Mouse (Mus musculus) MEL (cell line): ENCODE measurements around the gene Olfr420. TPM values are rescaled to one million over a fixed set of nuclear protein-coding genes. Genes with fewer than 3 reads are reported as not detected.

ENCODE experiments used
- DNase-seq: peaks from one replicate; pipeline ENCODE4 v3.0.0; 2011; ENCODE audit warnings: low read depth, low spot score
- H3K27ac ChIP-seq: 2 replicates; pipeline ENCODE4 v1.5.1; 2012; ENCODE audit warnings: low read depth, mild to moderate bottlenecking, control low read depth, low read length, moderate library complexity; ENCODE audit not compliant: control insufficient read depth
- H3K27me3 ChIP-seq, 2 experiments: fragments of 150-350 bp in 1 of 2; sonication (generic) in 1 of 2; 2 replicates each; pipeline ENCODE4 v1.6.1; 2012; ENCODE audit warnings: low read length in 2 of 2, mild to moderate bottlenecking in 2 of 2, improper control_type of control experiment in 1 of 2, moderate library complexity in 1 of 2; ENCODE audit not compliant: insufficient read depth in 2 of 2, control insufficient read depth in 1 of 2
- H3K36me3 ChIP-seq, 2 experiments: 2 replicates each; pipeline ENCODE4 v1.6.1; 2012 to 2014; ENCODE audit warnings: low read length in 2 of 2, improper control_type of control experiment in 1 of 2, inconsistent platforms in 1 of 2, mild to moderate bottlenecking in 1 of 2; ENCODE audit not compliant: insufficient read depth in 2 of 2, control insufficient read depth in 1 of 2
- H3K4me1 ChIP-seq, 2 experiments: fragments of 150-350 bp in 1 of 2; sonication (generic) in 1 of 2; 2 replicates each; pipeline ENCODE4 v1.6.1; 2012; ENCODE audit warnings: low read length in 2 of 2, improper control_type of control experiment in 1 of 2, mild to moderate bottlenecking in 1 of 2; ENCODE audit not compliant: insufficient read depth in 2 of 2, control insufficient read depth in 1 of 2
- H3K4me3 ChIP-seq, 2 experiments: fragments of 150-350 bp in 1 of 2; sonication (generic) in 1 of 2; 2 replicates each; pipeline ENCODE4 v1.5.1; 2012; ENCODE audit warnings: low read depth in 2 of 2, low read length in 2 of 2, mild to moderate bottlenecking in 2 of 2, moderate library complexity in 2 of 2, control low read depth in 1 of 2, improper control_type of control experiment in 1 of 2; ENCODE audit not compliant: control insufficient read depth in 1 of 2, insufficient read depth in 1 of 2
- H3K79me2 ChIP-seq: 2 replicates; pipeline ENCODE4 v1.6.1; 2012; ENCODE audit warnings: mild to moderate bottlenecking, low read length, moderate library complexity; ENCODE audit not compliant: control insufficient read depth, poor library complexity, insufficient read depth
- H3K9ac ChIP-seq: 2 replicates; pipeline ENCODE4 v1.6.1; 2012; ENCODE audit warnings: low read depth, mild to moderate bottlenecking, control low read depth, low read length, moderate library complexity; ENCODE audit not compliant: control insufficient read depth, poor library complexity, severe bottlenecking
- H3K9me3 ChIP-seq: fragments of 150-350 bp; sonication (generic); replicated peaks from 2 replicates; pipeline ENCODE4 v1.6.1; 2012; ENCODE audit warnings: mild to moderate bottlenecking, low read length, improper control_type of control experiment, moderate library complexity; ENCODE audit not compliant: insufficient read depth
- BHLHE40 ChIP-seq: IDR thresholded peaks from 2 replicates; pipeline ENCODE4 v1.6.1; 2012; ENCODE audit warnings: low read depth, mild to moderate bottlenecking, inconsistent platforms, low read length, improper control_type of control experiment, borderline replicate concordance
- CHD1 ChIP-seq: IDR thresholded peaks from 2 replicates; pipeline ENCODE4 v1.6.1; 2012; ENCODE audit warnings: low read depth, mild to moderate bottlenecking, inconsistent platforms, low read length, improper control_type of control experiment
- CTCF ChIP-seq, 3 experiments: IDR thresholded peaks in 2 of 3; conservative IDR thresholded peaks in 1 of 3; 2 replicates each; pipeline ENCODE4 v1.5.1; 2011 to 2012; ENCODE audit warnings: low read length in 3 of 3, low read depth in 2 of 3, mild to moderate bottlenecking in 2 of 3, improper control_type of control experiment in 1 of 3, inconsistent platforms in 1 of 3, mixed read lengths in 1 of 3, moderate library complexity in 1 of 3; ENCODE audit not compliant: control insufficient read depth in 1 of 3, insufficient read depth in 1 of 3, poor library complexity in 1 of 3, severe bottlenecking in 1 of 3
- E2F4 ChIP-seq: IDR thresholded peaks from 2 replicates; pipeline ENCODE4 v1.6.1; 2011; ENCODE audit warnings: low read depth, low read length, improper control_type of control experiment, borderline replicate concordance
- ELF1 ChIP-seq: IDR thresholded peaks from 2 replicates; pipeline ENCODE4 v1.6.1; 2014; ENCODE audit warnings: low read depth, mild to moderate bottlenecking, inconsistent platforms, low read length, improper control_type of control experiment, moderate library complexity
- EP300 ChIP-seq, 2 experiments: IDR thresholded peaks; 2 replicates each; pipeline ENCODE4 v1.6.1; 2011; ENCODE audit warnings: improper control_type of control experiment in 2 of 2, low read length in 2 of 2, low read depth in 1 of 2, mild to moderate bottlenecking in 1 of 2
- ETS1 ChIP-seq: IDR thresholded peaks from 2 replicates; pipeline ENCODE4 v1.6.1; 2012; ENCODE audit warnings: low read depth, mild to moderate bottlenecking, inconsistent platforms, low read length, improper control_type of control experiment, moderate library complexity
- GABPA ChIP-seq: IDR thresholded peaks from 2 replicates; pipeline ENCODE4 v1.6.1; 2012; ENCODE audit warnings: low read depth, mild to moderate bottlenecking, inconsistent platforms, low read length, improper control_type of control experiment, moderate library complexity
- GATA1 ChIP-seq: IDR thresholded peaks from 2 replicates; pipeline ENCODE4 v1.6.1; 2011; ENCODE audit warnings: low read depth, low read length, improper control_type of control experiment
- HCFC1 ChIP-seq: IDR thresholded peaks from 2 replicates; pipeline ENCODE4 v1.6.1; 2012; ENCODE audit warnings: low read depth, mild to moderate bottlenecking, inconsistent platforms, low read length, improper control_type of control experiment, moderate library complexity
- JUND ChIP-seq: IDR thresholded peaks from 2 replicates; pipeline ENCODE4 v1.6.1; 2011; ENCODE audit warnings: low read depth, mild to moderate bottlenecking, improper control_type of control experiment, low read length
- MAFK ChIP-seq: IDR thresholded peaks from 2 replicates; pipeline ENCODE4 v1.6.1; 2011; ENCODE audit warnings: low read depth, mild to moderate bottlenecking, low read length, improper control_type of control experiment, borderline replicate concordance
- MXI1 ChIP-seq: IDR thresholded peaks from 2 replicates; pipeline ENCODE4 v1.6.1; 2011; ENCODE audit warnings: mild to moderate bottlenecking, low read depth, low read length, improper control_type of control experiment
- MYB ChIP-seq: IDR thresholded peaks from 2 replicates; pipeline ENCODE4 v1.6.1; 2011; ENCODE audit warnings: mild to moderate bottlenecking, low read depth, low read length, improper control_type of control experiment
- NELFE ChIP-seq: IDR thresholded peaks from 2 replicates; pipeline ENCODE4 v1.6.1; 2011; ENCODE audit warnings: low read depth, low read length, improper control_type of control experiment
- NRF1 ChIP-seq: IDR thresholded peaks from 2 replicates; pipeline ENCODE4 v1.6.1; 2014; ENCODE audit warnings: low read depth, mild to moderate bottlenecking, inconsistent platforms, low read length, improper control_type of control experiment, moderate library complexity; ENCODE audit not compliant: poor library complexity, insufficient read depth, severe bottlenecking
- POLR2AphosphoS2 ChIP-seq: IDR thresholded peaks from 2 replicates; pipeline ENCODE4 v1.6.1; 2011; ENCODE audit warnings: low read length, improper control_type of control experiment
- POLR2AphosphoS5 ChIP-seq: IDR thresholded peaks from 2 replicates; pipeline ENCODE4 v1.6.1; 2012; ENCODE audit warnings: low read depth, borderline replicate concordance, mild to moderate bottlenecking, inconsistent platforms, low read length, moderate library complexity, mixed read lengths
- RCOR1 ChIP-seq: IDR thresholded peaks from 2 replicates; pipeline ENCODE4 v1.6.1; 2012; ENCODE audit warnings: low read depth, mild to moderate bottlenecking, inconsistent platforms, low read length, improper control_type of control experiment
- SIN3A ChIP-seq: IDR thresholded peaks from 2 replicates; pipeline ENCODE4 v1.6.1; 2012; ENCODE audit warnings: low read length, improper control_type of control experiment, inconsistent platforms
- SMC3 ChIP-seq: IDR thresholded peaks from 2 replicates; pipeline ENCODE4 v1.6.1; 2011; ENCODE audit warnings: low read depth, low read length, improper control_type of control experiment
- TAL1 ChIP-seq: IDR thresholded peaks from 2 replicates; pipeline ENCODE4 v1.6.1; 2012; ENCODE audit warnings: mild to moderate bottlenecking, inconsistent platforms, low read length, moderate library complexity, mixed read lengths
- TBP ChIP-seq: IDR thresholded peaks from 2 replicates; pipeline ENCODE4 v1.8.0; 2011; ENCODE audit warnings: low read depth, low read length, improper control_type of control experiment
- TCF12 ChIP-seq: IDR thresholded peaks from 2 replicates; pipeline ENCODE4 v1.6.1; 2014; ENCODE audit warnings: low read depth, mild to moderate bottlenecking, inconsistent platforms, low read length, improper control_type of control experiment, moderate library complexity
- UBTF ChIP-seq: IDR thresholded peaks from 2 replicates; pipeline ENCODE4 v1.6.1; 2012; ENCODE audit warnings: low read depth, mild to moderate bottlenecking, inconsistent platforms, low read length, improper control_type of control experiment, moderate library complexity, borderline replicate concordance; ENCODE audit not compliant: insufficient read depth
- ZC3H11A ChIP-seq: IDR thresholded peaks from 2 replicates; pipeline ENCODE4 v1.6.1; 2012; ENCODE audit warnings: low read depth, mild to moderate bottlenecking, inconsistent platforms, low read length, improper control_type of control experiment
- ZKSCAN1 ChIP-seq: IDR thresholded peaks from 2 replicates; pipeline ENCODE4 v1.6.1; 2012; ENCODE audit warnings: low read depth, mild to moderate bottlenecking, inconsistent platforms, low read length, improper control_type of control experiment, moderate library complexity
- ZMIZ1 ChIP-seq: IDR thresholded peaks from 2 replicates; pipeline ENCODE4 v1.6.1; 2012; ENCODE audit warnings: low read depth, mild to moderate bottlenecking, inconsistent platforms, low read length, improper control_type of control experiment, moderate library complexity
- ZNF384 ChIP-seq: IDR thresholded peaks from 2 replicates; pipeline ENCODE4 v1.6.1; 2012; ENCODE audit warnings: low read depth, mild to moderate bottlenecking, inconsistent platforms, low read length, improper control_type of control experiment
- polyA plus RNA-seq, 2 experiments: library from polyadenylated mRNA; stranded (reverse) in 1 of 2; unstranded in 1 of 2; fragments of >175 nt in 1 of 2; fragments of >200 nt in 1 of 2; gene quantifications; 2 replicates each; pipeline versions ENCODE4 v1.2.1 to v1.2.4; 2012; ENCODE audit warnings: low replicate concordance in 2 of 2, low read depth in 1 of 2; ENCODE audit not compliant: insufficient read length in 2 of 2, insufficient read depth in 1 of 2, missing spikeins in 1 of 2
- total RNA-seq: library from RNA; depleted of rRNA; stranded (reverse); fragments of 300-350 nt; gene quantifications from 2 replicates; pipeline ENCODE4 v1.2.3, GENCODE M21; 2012

Gene Olfr420
- total and polyA plus RNA-seq, 3 experiments = not detected

GRCm38 (mm10) chr1:174171537-174171936, 16.1 kb downstream of the Olfr420 start (continued):
- TF ChIP-seq ZKSCAN1 (no peak), ZNF384 (no peak), RCOR1 (peak; percentile 55), CTCF (IDR thresholded peaks at IDR 0.05 in 2 of 3, conservative IDR thresholded peaks at IDR 0.05 in 1 of 3; ENCODE audit: control insufficient read depth in 1 of 3, insufficient read depth in 1 of 3, low read depth in 2 of 3, low read length in 3 of 3, poor library complexity in 1 of 3, severe bottlenecking in 1 of 3) (no peak), UBTF (no peak), JUND (no peak), POLR2AphosphoS5 (no peak), ETS1 (peak; percentile 86), NRF1 (no peak), SMC3 (no peak), TAL1 (peak; percentile 97), TBP (0 out of 2 replicates have a peak, but pooled peaks have one; percentile 58), SIN3A (peak; percentile 80), GATA1 (peak; percentile 94), ZC3H11A (no peak), ZMIZ1 (no peak), MAFK (no peak), ELF1 (no peak), CHD1 (no peak), BHLHE40 (no peak), POLR2AphosphoS2 (peak; percentile 69; the same call in 1 of the 2 replicates)

DNA sequence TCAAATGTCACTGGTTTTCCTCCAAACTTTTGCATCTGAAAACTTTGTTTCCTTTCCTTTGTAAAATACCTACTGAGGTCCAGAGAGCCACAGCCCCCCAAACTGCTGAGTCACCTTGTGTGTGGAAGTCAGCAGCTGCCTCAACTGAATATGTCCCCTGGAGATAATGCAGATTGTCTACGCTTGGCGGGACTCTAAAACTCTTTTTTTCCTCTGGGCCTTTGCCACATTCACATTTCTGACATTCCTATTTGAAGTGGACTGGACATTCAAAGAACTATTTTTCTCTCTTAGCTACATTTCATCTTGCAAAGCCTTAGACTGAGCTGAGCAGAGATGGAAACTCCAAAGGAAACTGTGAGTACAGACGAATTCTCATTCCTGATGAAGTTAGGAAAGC, 17.2 kb downstream of the Olfr420 start, which contains the start of gene Spta1:
Gene Spta1, plus strand, starts transcription at position 172 of the 400 bp plus-strand sequence.
- H3K27me3 ChIP-seq = no peaks in the 10 kb centered on the region
- TF ChIP-seq ZKSCAN1 (no peak), UBTF (0 out of 2 replicates have a peak, but pooled peaks have one; percentile 48), POLR2AphosphoS2 (no peak), E2F4 (peak; percentile 89), MYB (peak; percentile 68), HCFC1 (peak; percentile 17; the same call in 1 of the 2 replicates), EP300 (IDR thresholded peaks at IDR 0.05; ENCODE audit: low read depth in 1 of 2, low read length in 2 of 2) (peak; percentile 93 to 94), ETS1 (peak; percentile 94), RCOR1 (peak; percentile 85), GABPA (peak; percentile 97), MXI1 (peak; percentile 61; the same call in 1 of the 2 replicates), ZNF384 (peak; percentile 43; the same call in 1 of the 2 replicates), MAFK (peak; percentile 91), GATA1 (peak; percentile 89), SIN3A (peak; percentile 90), CTCF (IDR thresholded peaks at IDR 0.05 in 2 of 3, conservative IDR thresholded peaks at IDR 0.05 in 1 of 3; ENCODE audit: control insufficient read depth in 1 of 3, insufficient read depth in 1 of 3, low read depth in 2 of 3, low read length in 3 of 3, poor library complexity in 1 of 3, severe bottlenecking in 1 of 3) (no peak), TCF12 (peak; percentile 94), NELFE (0 out of 2 replicates have a peak, but pooled peaks have one; percentile 32), JUND (peak; percentile 38; the same call in 1 of the 2 replicates), SMC3 (no peak), TAL1 (peak; percentile 87), NRF1 (no peak), TBP (peak; percentile 82)
- H3K4me1 ChIP-seq = peaks cover 7% of the 10 kb centered on the region in 2 experiments
- DNase-seq = peak; percentile 90
- peak within 1 kb of the TSS; percentile 96 for H3K27ac ChIP-seq
- peaks cover 16 to 19% of the 10 kb centered on the region in 2 experiments for H3K36me3 ChIP-seq
- H3K9me3 ChIP-seq = no peaks in the 10 kb centered on the region
- peak within 1 kb of the TSS; percentile 63 to 96 for H3K4me3 ChIP-seq
- peaks cover 10% of the 10 kb centered on the region for H3K79me2 ChIP-seq
- peak within 1 kb of the TSS; percentile 82 for H3K9ac ChIP-seq
